Mouse (Mus musculus): ENCODE measurements around the gene Podnl1.

- TF ChIP-seq POLR2A (IDR thresholded peaks at IDR 0.05; ENCODE audit: low read depth, low read length) = no peak
- no peak for TF ChIP-seq CTCF (IDR thresholded peaks at IDR 0.05; ENCODE audit: borderline replicate concordance, insufficient read depth, low read length)
These were observed 29.7 kb upstream of the Podnl1 start for GRCm38 (mm10) chr8:84096061-84096460.

Data from embryonic fibroblast, embryonic 13.5 days (primary cell).